In genomic region chr5:123607211-123607669, GRCm38 (mm10) we compare ENCODE assay signal across 9 mouse cellular contexts. TPM values are rescaled to one million over a fixed set of nuclear protein-coding genes. Genes with fewer than 3 reads are reported as not detected.
DNase-seq lines count a peak whose midpoint lies in the region; ATAC-seq and TF ChIP-seq lines count a peak whose summit lies in the region.
"Had no signal": no experiment of that assay in that cellular context is flagged by ENCODE, and none has a peak within 500 bp of the region (broad histone marks: within the 10 kb centered on the region; RNA-seq: fewer than 3 reads in every experiment).

No protein-coding gene starts in this region.

- no peak for DNase-seq in heart, postnatal 14 days
- DNase-seq in lung, embryonic 14.5 days = peak; percentile 40
- DNase-seq in lung, postnatal 25 days (ENCODE audit: low spot score) = no peak
- DNase-seq in hindbrain, postnatal 0 days (ENCODE audit: low spot score) = peak; percentile 72
- peak; percentile 65 to 66 for DNase-seq in kidney, postnatal 36 days
- DNase-seq in limb, embryonic 10.5 days (ENCODE audit: low spot score) = no peak

- ATAC-seq in heart, embryonic 11.5 days (replicated peaks; ENCODE audit: insufficient number of reproducible peaks, low FRiP score, low TSS enrichment) = peak; percentile 39; the same call in 1 of the 2 replicates
- ATAC-seq in lung, embryonic 14.5 days (ENCODE audit: insufficient read depth) = no peak
- peak; percentile 91 for ATAC-seq in hindbrain, postnatal 0 days

- intact Hi-C loops in heart, postnatal 14 days (cut with DNase I) = no loop called here

- H3K4me1 ChIP-seq in heart, embryonic 11.5 days (ENCODE audit: control insufficient read depth, insufficient read depth, low read length) = peaks cover 8% of the 10 kb centered on the region; the same call in 1 of the 2 replicates
- no peaks in the 10 kb centered on the region for H3K4me1 ChIP-seq in lung, embryonic 14.5 days (ENCODE audit: insufficient read depth)
- no peaks in the 10 kb centered on the region for H3K4me1 ChIP-seq in hindbrain, postnatal 0 days (ENCODE audit: insufficient read depth, low read length)
- H3K4me1 ChIP-seq in limb, embryonic 10.5 days = no peaks in the 10 kb centered on the region
- H3K4me1 ChIP-seq: embryonic facial prominence, embryonic 12.5 days; midbrain, embryonic 12.5 days had no signal

- H3K36me3 ChIP-seq in heart, embryonic 11.5 days (ENCODE audit: control insufficient read depth, insufficient read depth, low read length) = 0 out of 2 replicates have a peak, but pooled peaks cover 8% of the 10 kb centered on the region
- H3K36me3 ChIP-seq in lung, embryonic 14.5 days (ENCODE audit: insufficient read depth) = peaks cover 55% of the 10 kb centered on the region
- peaks cover 30% of the 10 kb centered on the region; the same call in 1 of the 2 replicates for H3K36me3 ChIP-seq in hindbrain, postnatal 0 days (ENCODE audit: insufficient read depth, low read length)
- peaks cover 89% of the 10 kb centered on the region for H3K36me3 ChIP-seq in limb, embryonic 10.5 days

- peak overlapping the region; percentile 2; the same call in 1 of the 2 replicates for H3K27ac ChIP-seq in heart, embryonic 11.5 days (ENCODE audit: low read depth, low read length)
- no peak overlapping the region for H3K27ac ChIP-seq in lung, embryonic 14.5 days (ENCODE audit: low read depth)
- peak overlapping the region; percentile 51 for H3K27ac ChIP-seq in hindbrain, postnatal 0 days
- no peak overlapping the region for H3K27ac ChIP-seq in limb, embryonic 10.5 days
- H3K27ac ChIP-seq: embryonic facial prominence, embryonic 12.5 days; midbrain, embryonic 12.5 days had no signal

- 62% methylated on average over 3 of the region's 3 CpGs for WGBS in heart, embryonic 11.5 days (ENCODE audit: insufficient replicate concordance)
- 74% methylated on average over 3 of the region's 3 CpGs for WGBS in lung, embryonic 14.5 days
- 40% methylated on average over 3 of the region's 3 CpGs for WGBS in hindbrain, postnatal 0 days
- WGBS in limb, embryonic 10.5 days = 88% methylated on average over 3 of the region's 3 CpGs

- no peak overlapping the region for H3K4me3 ChIP-seq in heart, embryonic 11.5 days (ENCODE audit: low read depth, low read length)
- no peak overlapping the region for H3K4me3 ChIP-seq in lung, embryonic 14.5 days (ENCODE audit: low read depth, low read length)
- H3K4me3 ChIP-seq in hindbrain, postnatal 0 days (ENCODE audit: low read length) = no peak overlapping the region
- no peak overlapping the region for H3K4me3 ChIP-seq in limb, embryonic 10.5 days
- H3K4me3 ChIP-seq: embryonic facial prominence, embryonic 12.5 days; midbrain, embryonic 12.5 days had no signal

- H3K9me3 ChIP-seq in heart, embryonic 11.5 days (replicated peaks; ENCODE audit: control insufficient read depth, low read length) = no peaks in the 10 kb centered on the region
- no peaks in the 10 kb centered on the region for H3K9me3 ChIP-seq in lung, embryonic 14.5 days (ENCODE audit: low read depth, low read length)
- no peaks in the 10 kb centered on the region for H3K9me3 ChIP-seq in hindbrain, postnatal 0 days (ENCODE audit: low read length)
- H3K9me3 ChIP-seq in limb, embryonic 10.5 days (replicated peaks) = no peaks in the 10 kb centered on the region
- H3K9me3 ChIP-seq: embryonic facial prominence, embryonic 12.5 days; midbrain, embryonic 12.5 days had no signal

- H3K9ac ChIP-seq in heart, embryonic 11.5 days (ENCODE audit: low read depth, low read length) = no peak overlapping the region
- H3K9ac ChIP-seq in lung, embryonic 14.5 days = no peak overlapping the region
- no peak overlapping the region for H3K9ac ChIP-seq in hindbrain, postnatal 0 days (replicated peaks; ENCODE audit: low read length)
- H3K9ac ChIP-seq: embryonic facial prominence, embryonic 12.5 days; midbrain, embryonic 12.5 days had no signal

- H3K4me2 ChIP-seq in heart, embryonic 11.5 days = no peak overlapping the region
- H3K4me2 ChIP-seq in lung, embryonic 14.5 days = no peak overlapping the region
- no peak overlapping the region for H3K4me2 ChIP-seq in hindbrain, postnatal 0 days (ENCODE audit: low read depth, low read length)
- H3K4me2 ChIP-seq: embryonic facial prominence, embryonic 12.5 days; midbrain, embryonic 12.5 days had no signal

- TF ChIP-seq CTCF in lung, embryonic 14.5 days (IDR thresholded peaks at IDR 0.05; ENCODE audit: low read depth) = no peak
- TF ChIP-seq CTCF in hindbrain, postnatal 0 days (IDR thresholded peaks at IDR 0.05; ENCODE audit: low read depth) = no peak

- no peaks in the 10 kb centered on the region for H3K27me3 ChIP-seq in heart, embryonic 11.5 days (ENCODE audit: control insufficient read depth, insufficient read depth, low read length)
- H3K27me3 ChIP-seq in lung, embryonic 14.5 days (ENCODE audit: insufficient read depth, low read length) = no peaks in the 10 kb centered on the region
- H3K27me3 ChIP-seq in hindbrain, postnatal 0 days (ENCODE audit: insufficient read depth, low read length) = no peaks in the 10 kb centered on the region
- no peaks in the 10 kb centered on the region for H3K27me3 ChIP-seq in limb, embryonic 10.5 days (ENCODE audit: low read depth, poor library complexity, severe bottlenecking)
- H3K27me3 ChIP-seq: embryonic facial prominence, embryonic 12.5 days; midbrain, embryonic 12.5 days had no signal

RNA-seq across cellular contexts. Expression of gene Vps33a, which starts 34.4 kb away (rescaled TPM):
- 22.0 and 22.4 TPM in 2 replicates for polyA plus RNA-seq in heart, embryonic 11.5 days (2014; fragmentation: Nextera tagmentation; extraction: Ambion mirVana)
- total RNA-seq in heart, postnatal 14 days (2021) = 10 to 100 TPM; 31.8 to 32.9 TPM
- polyA plus RNA-seq in lung, embryonic 14.5 days (2014; fragmentation: Nextera tagmentation; extraction: Ambion mirVana) = 27.8 and 28.2 TPM in 2 replicates
- total RNA-seq in hindbrain, postnatal 0 days (2014; rRNA removed) = 46.5 and 55.6 TPM in 2 replicates
- 34.0 and 34.7 TPM in 2 replicates for polyA plus RNA-seq in hindbrain, postnatal 0 days (2015; fragmentation: Nextera tagmentation; extraction: Ambion mirVana)
- polyA plus RNA-seq in limb, embryonic 10.5 days (2016; fragmentation: Nextera tagmentation; extraction: Ambion mirVana) = 33.0 and 37.3 TPM in 2 replicates

Comparison
In these comparisons a context has a peak if more than half of its experiments do, and no peak if none do; other contexts are left out.
1. DNase-seq: peak in lung, embryonic 14.5 days (single experiment), hindbrain, postnatal 0 days (single experiment) and kidney, postnatal 36 days (2 of 2); none in heart, postnatal 14 days (0 of 2), lung, postnatal 25 days (single experiment) and limb, embryonic 10.5 days (single experiment).
2. H3K27ac ChIP-seq: peak in heart, embryonic 11.5 days (single experiment) and hindbrain, postnatal 0 days (single experiment); none in lung, embryonic 14.5 days (single experiment) and limb, embryonic 10.5 days (single experiment).